Mouse (Mus musculus) megakaryocyte, embryonic 14.5 days (primary cell): Measurements from ENCODE around the gene Ppp1r35.

Experiments used
- FLI1 ChIP-seq: IDR thresholded peaks from 2 replicates; pipeline ENCODE4 v1.6.1; 2012; ENCODE audit warnings: low read length, inconsistent platforms, mixed read lengths
- GATA1 ChIP-seq: IDR thresholded peaks from 3 replicates; pipeline ENCODE4 v1.6.1; 2012; ENCODE audit warnings: mixed read lengths, low read length, inconsistent platforms, borderline replicate concordance

- no peak for TF ChIP-seq FLI1
- no peak for TF ChIP-seq GATA1
Measured at GRCm38 (mm10) chr5:137775587-137776290, 2.9 kb upstream of the Ppp1r35 start.
